Mouse (Mus musculus) spleen, postnatal 36 days (tissue): Measurements from ENCODE around the gene Tusc2.

Experiments used
- DNase-seq, 2 experiments: peaks; one replicate each; pipeline ENCODE4 v3.0.0; 2022; ENCODE audit warnings: low spot score in 2 of 2, mixed read lengths in 1 of 2

Gene Tusc2

DNA sequence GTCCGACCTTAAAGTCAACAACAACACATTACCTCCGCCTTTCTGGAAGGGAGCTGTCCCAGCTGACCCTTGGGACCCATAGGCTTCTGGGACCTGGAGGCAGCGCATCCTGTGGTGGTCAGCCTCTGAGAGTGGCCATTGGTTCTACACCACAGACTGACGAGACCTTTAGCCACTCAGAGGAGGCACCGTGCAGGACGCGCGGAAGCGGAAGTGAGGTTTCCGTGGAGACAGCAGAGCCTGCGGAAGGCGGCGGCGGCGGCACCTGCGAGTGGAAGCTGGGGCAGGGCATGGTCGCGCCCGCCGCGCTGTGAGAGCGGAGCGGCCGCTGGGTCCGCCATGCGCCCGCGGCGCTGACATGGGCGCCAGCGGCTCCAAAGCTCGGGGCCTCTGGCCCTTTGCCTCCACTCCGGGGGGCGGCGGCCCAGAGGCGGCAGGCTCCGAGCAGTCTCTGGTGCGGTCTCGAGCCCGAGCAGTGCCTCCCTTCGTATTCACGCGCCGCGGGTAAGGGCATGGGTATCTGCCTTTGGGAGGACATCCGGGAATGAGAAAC, at the start of gene Tusc2:
Gene Tusc2 (plus strand): TSS at position 227 of the 553 bp plus-strand sequence.
- DNase-seq = peak; percentile 96

DNA sequence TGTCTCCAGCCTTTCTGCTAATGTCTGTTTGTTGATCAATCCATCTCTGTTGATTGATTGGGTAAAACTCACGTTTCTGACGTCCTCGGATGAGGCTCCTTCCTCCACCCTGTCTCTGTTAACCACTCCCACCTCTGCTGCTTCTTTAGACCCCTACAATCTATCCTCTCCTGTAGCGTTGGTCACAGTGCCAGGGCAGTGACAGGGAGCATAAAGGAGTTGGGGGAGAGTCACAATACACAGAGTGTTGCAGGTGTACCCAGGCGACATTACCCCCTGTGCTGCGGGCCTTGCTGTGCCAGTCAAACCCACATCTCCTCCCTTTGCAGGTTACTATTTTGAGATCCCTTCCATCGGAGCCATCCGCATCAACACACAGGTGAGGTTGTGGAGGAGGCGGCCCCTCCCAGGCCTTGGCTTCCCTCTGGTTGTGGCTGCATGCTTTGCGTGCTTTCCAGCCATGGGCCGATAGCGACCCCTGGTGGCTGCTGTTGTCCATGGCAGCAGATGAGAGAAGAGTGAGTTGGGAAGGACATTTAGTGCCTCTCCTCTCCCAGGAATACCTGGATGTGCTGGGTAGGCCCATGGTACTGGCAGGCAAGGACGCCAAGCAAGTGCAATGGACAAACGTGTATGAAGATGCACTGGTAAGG, 48.6 kb upstream of the Tusc2 start:
- DNase-seq = peak; percentile 51 to 53

DNA sequence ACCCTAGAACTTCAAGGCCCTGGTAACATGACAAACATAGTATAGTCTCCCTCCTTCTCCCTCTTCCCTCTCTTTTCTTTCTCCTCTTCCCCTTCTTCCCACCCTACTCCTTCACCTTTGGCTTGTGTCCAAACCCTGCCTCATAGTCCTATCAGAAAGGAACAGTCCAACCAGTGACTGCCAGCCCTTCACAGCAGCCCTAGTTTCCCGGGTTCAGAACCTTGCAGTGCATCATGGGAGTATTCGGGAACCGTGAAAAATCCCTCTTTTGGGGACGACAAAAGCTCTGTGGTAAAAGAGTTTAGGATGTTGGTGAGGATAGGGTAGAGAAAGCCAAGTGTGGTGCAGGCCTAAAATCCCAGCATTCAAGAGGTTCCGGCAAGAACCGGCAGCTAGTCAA, 42.7 kb upstream of the Tusc2 start:
- DNase-seq = no peak

DNA sequence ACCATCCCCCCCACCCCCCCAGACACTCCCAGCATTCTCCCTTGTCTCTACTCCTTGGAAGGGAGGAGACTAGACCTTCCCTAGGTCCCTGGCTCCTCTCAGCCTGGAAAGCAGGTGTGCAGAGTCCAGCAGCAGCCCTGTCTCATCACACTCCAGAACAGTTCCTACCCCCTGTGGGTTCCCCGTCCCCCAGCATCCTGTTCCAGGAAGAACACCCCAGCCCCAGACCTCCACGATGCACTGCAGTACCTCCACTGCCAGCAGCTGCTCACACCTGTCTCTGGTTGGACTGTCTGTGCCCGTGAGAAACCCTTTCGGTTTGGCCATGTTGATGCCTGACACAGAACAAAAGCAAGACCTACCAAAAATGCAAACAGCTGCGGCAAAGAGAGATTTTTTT, 41.9 kb upstream of the Tusc2 start:
- DNase-seq = no peak

DNA sequence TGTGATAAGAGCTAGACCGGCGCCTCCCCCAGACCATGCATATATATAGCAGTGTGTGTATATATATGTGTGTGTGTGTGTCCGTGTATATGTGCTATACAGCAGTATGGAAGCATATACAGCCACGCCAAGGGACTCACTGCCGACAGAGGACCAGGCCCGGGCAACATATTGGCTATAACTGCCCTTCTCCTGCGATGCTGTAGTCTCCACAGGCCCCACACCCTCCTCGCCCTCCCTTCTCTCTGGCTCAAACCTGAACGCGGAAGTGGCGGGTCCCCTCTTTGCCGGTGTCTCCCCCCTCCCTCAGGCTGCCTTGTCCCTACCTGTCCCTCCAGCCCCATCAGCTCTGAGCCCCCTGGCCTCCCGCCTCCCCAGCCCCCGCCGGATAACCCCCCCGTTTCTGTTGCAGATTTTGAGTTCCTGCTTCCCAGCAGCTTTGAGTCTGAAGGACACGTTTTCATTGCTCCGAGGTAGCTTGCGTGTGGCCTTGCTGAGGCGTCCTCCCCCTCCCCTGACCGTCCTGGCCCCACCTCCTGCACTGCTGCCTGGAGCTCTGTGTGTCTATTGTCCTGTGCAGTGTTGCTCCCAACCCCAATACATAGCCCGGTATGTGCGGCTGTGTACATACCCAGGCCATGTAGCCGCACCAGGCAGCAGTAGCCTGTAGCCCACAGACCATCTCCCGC, 41.2 kb upstream of the Tusc2 start:
- DNase-seq = no peak

DNA sequence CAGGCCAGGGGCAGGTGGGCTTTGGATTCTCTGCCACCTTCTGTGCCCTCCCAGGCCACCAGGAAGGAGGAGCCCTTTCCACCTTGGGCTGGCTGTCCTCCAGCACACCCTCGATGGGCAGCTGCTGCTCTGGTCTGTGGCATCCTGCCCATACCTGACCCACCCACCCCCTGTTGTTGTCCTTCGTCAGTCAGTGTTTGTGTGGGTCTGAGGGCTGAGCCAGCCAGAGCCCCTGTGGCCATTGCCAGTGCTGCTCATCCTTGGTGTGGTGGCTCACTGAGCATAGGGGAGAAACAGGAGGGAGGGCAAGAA, 40.7 kb upstream of the Tusc2 start:
- no peak for DNase-seq

DNA sequence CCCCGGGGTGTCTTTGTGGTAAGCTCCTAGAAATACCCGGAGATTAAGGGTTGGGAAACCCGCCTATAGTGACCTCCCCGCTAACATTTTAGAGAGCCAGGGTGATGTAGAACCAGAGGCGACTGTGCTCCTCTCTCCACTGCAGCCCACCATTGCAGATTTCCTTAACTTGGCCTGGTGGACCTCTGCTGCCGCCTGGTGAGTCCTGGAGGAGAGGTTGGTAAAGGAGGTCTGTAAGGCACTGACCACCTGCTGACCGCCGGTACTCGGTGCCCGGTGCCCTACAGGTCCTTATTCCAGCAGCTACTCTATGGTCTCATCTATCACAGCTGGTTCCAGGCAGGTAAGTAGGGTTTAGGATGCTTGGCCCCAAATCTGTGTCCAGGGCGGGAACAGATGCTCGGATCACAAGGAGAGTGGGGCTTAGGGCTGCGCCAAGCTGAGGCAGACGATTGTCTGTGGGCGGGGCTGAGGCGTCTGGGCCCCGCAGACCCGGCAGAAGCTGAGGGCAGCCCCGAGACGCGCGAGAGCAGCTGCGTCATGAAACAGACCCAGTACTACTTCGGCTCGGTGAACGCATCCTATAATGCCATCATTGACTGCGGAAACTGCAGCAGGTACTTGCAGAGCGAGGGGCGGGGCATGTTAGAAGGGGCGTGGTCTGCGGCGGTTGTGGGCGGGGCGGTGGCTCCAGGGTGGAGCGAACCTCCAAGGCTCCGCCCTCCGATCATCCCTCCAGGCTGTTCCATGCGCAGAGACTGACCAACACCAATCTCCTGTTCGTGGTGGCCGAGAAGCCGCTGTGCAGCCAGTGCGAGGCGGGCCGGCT, 36.6 kb upstream of the Tusc2 start:
- DNase-seq = peak; percentile 63 to 69

DNA sequence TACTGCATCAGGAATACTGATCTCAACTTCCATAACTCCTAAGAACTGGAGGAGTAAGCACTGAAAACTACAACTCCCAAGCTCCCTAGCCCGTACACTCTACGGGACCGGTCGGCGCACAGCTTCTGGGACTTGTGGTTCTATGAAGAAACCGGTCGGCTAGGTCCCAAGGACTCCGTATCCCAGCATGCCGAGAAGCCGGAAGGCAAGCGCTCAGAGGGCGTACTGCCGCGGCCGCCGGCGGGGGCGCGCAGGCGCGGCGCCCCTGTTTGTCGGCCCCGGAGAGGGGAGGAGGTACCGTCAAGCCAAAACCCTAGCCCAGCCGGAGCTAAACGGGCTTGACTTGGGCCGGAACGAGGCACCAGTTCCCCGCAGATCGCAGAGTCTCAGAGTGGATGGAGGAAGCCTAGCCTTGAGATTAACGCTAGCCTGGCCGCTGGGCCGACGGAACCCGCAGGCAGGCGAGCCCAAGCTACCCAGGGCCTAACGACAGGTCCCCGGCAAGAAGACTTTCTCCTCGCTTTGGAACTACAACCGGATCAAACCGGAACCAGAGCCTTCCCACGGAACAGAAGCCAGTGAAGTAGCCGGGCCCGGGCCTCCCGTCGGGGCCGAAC, 29.2 kb upstream of the Tusc2 start, which contains the start of gene Tmem115:
Gene Tmem115 (plus strand): TSS at position 155 of the 617 bp plus-strand sequence.
- DNase-seq = peak; percentile 94

DNA sequence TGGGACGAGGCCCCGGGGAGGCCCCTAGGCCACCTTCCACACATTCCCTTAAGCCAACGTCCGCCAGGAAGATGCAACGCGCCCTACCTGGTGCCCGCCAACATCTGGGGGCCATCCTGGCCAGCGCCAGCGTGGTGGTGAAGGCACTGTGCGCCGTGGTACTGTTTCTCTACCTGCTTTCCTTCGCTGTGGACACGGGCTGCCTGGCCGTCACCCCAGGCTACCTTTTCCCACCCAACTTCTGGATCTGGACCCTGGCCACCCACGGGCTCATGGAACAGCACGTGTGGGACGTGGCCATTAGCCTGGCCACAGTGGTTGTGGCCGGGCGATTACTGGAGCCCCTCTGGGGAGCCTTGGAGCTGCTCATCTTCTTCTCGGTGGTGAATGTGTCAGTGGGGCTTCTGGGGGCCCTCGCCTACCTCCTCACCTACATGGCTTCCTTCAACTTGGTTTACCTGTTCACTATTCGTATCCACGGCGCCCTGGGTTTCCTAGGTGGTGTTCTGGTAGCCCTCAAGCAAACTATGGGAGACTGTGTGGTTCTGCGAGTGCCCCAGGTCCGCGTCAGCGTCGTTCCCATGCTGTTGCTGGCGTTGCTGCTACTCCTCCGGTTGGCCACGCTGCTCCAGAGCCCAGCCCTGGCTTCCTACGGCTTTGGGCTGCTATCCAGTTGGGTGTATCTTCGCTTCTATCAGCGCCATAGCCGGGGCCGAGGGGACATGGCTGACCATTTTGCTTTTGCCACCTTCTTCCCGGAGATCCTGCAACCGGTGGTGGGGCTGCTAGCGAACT, 28.4 kb upstream of the Tusc2 start:
- DNase-seq = no peak

DNA sequence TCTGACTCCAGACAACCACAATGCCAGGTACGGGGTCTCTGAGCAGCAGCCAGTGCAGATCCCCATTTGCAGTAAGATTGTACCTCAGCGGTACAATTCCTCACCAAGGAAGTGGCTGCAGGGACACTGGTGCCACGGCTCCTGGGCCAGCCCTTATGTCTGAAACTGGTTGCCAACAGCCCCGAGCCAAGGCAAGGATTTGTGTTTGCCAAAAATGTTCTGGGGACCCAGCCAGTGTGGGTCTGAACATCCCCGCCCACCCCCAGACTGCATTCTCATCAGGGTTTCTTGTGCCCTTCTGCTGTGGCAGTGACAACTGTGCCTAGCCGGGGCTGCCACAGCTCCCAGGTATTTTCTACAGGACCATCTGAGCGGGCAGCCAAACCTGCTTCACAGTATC, 24.8 kb upstream of the Tusc2 start:
- DNase-seq = no peak

DNA sequence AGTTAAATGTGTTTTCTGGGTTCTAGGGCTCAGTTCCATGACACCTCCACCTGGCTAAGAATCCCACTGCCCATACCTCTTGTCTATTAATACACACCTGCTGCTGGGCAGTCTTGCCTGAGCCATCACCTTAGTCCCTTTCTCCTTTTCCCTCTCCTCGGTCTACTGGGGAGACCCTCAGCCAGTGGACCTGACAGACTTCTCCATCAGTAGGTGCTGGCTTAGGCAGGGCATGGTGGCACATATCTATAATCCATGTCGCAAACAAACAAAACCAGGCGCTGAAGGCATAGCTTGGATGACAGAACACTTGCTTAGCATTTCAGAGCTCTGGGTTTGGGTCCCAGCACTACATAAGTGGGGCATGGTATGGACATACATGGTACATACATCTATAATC, 24.3 kb upstream of the Tusc2 start:
- no peak for DNase-seq

DNA sequence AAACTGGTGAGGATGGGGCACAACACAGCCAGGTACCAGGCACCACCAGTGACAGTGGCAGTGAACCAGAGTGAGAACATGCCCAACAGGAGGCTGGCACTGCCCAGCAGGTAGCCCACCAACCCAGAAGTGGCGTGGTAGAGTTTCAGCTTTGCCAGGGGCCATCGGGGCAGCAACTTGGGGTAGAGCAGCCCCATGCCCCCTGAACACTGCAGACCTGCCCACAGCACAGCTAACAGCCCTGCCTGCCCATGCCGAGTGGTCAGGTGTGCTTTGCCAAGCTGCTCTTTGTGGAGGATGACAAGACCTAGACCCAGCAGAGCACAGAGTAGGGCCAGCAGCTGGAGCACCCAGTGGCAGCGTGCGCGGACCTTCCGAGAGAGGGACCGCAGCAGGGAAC, 23.1 kb upstream of the Tusc2 start:
- no peak for DNase-seq

DNA sequence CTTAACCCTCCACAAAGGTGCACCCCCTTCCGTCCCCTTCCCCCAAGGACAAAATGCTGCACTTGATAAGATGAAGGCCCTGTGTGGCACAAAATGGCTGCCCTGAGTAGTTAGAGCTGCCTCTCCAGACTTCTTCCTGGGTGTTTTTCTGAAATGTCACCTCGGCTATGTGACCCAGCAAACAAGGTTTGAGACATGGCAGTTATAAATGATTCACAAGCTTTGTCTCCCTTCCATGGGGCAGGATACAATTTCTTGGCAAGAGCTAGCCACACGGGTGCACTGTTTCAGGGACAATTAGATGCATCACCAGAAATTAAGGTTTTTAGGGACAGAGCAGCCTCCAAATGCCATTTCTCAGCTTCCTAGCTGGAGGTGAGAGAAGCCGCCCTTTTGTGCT, 22.6 kb upstream of the Tusc2 start:
- DNase-seq = no peak

DNA sequence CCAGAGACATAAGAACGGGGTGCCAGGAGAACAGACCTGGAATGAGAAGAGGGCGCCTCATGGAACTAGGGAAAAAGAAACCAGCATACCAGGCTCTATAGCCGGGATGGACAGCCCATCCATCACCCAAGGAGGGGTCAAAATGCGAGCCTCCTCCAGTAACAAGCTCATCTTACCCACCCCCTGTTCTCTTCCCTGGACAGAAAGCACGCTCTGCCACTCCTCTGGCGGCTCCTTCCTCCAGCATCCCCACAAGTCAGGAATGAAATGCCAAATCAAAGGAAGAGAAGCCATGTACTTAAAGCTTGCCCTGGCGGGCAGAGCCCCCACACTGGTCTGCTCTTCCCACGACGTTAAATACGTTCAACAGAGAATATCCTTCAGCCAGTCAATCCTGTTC, 22.1 kb upstream of the Tusc2 start:
- DNase-seq = no peak

DNA sequence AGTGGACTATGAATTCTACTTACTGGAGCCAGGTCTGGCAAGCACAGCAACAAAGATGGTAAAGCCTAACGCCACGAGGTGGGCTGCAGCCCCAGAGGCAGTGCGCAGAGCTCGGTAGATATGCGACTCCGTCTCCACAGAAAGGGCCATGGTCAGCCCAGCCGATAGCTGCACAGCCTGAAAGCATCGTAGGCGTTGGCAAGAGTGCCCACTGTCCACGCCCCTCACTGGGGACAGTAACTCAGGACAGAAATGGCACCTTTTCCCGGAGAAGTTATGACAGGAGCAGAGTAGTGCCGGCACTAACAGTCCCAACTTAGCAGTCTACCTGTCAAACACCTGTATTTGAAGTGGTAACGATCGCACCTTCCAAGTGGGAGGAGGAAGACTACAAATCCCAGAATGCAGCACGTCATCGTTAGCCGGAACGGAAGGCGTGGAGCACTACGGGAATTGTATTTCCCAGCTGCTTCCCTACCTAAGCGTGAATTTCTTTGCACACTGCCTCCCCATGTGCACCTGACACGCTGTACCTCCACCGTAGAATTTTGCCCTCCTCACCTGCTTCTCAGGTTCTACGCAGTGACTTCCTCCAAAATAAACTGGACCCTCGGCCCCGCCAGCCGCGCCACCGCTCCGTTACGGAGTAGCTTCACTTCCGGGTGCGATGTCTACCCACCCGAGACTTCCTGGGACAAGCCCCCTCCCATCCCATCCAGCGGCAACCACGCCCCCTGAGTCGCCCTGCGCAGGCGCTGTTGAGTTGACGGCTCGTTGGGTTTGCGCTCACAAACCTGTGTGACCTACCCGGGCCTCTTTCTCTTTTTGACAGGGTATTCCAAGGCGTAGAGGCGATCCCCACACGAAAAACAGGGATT, 21.3 kb upstream of the Tusc2 start, which contains the start of the genes Cyb561d2 and Nprl2:
Gene Cyb561d2 (minus strand): TSS at position 720 of the 878 bp plus-strand sequence.
Gene Nprl2 (plus strand): TSS at position 753 of the 878 bp plus-strand sequence.
- DNase-seq = peak; percentile 94

DNA sequence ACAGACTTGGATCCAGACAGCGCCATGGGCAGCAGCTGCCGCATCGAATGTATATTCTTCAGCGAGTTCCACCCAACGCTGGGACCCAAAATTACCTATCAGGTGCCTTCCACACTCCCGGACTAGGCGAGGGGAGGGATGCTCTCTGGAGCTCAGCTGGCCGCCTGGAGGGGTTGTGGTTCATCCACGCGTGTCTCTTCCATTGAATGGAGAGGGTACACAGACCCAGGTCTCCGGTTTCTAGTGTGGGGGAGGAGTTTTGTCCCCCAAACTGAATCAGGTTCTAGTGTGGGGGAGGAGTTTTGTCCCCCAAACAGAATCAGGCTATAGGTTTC, 20.7 kb upstream of the Tusc2 start:
- DNase-seq = no peak

DNA sequence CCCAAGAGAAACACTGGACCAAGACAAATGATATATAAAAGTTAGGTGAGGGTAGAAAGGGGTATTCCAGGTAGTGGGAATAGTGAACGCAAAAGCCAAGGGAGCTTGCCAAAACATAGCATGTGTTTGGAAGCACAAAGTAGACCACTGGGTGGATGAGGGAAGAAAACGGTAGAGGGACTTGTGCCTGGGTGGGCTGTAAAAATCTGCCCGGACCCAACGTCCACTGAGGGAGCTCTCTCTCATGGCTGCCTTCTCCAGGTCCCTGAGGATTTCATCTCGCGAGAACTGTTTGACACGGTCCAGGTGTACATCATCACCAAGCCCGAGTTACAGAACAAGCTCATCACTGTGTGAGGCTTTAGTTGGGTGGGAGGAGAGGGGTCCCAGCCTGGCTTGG, 20.3 kb upstream of the Tusc2 start:
- no peak for DNase-seq

DNA sequence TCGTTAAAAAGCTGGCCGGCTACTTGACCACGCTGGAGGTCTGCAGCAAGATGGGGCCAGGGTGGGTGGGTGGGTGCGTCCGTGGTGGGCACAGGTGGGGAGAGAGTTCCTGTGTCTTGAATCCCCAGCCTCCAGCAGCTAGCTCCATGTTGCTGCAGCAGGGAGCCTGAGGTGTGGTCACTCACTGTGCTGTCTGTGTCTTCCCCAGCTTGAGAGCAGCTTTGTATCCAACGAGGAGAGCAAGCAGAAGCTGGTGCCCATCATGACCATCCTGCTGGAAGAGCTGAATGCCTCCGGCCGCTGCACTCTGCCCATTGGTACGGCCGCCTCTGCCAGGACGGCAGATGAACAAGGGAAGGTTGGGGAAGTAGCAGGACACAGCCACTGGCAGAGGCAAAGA, 19.8 kb upstream of the Tusc2 start:
- no peak for DNase-seq

DNA sequence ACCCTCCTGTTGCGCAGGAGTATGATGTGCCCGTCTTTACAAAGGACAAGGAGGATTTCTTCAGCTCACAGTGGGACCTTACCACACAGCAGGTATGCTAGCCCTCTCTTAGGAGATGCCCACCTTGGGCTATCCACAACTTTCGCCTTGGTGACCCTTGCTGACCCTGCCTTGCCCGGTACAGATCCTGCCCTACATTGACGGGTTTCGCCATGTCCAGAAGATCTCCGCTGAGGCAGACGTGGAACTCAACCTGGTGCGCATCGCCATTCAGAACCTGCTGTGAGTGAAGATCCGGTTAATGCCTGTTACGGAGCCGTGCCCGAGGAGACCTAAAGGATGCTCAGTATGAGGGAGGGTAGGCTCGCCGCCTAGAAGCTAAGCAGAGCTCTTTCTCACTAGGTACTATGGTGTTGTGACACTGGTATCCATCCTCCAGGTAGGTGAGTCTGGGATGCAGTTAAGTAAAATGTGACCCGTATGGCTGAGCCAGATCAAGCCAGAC, 18.8 kb upstream of the Tusc2 start:
- DNase-seq = no peak

DNA sequence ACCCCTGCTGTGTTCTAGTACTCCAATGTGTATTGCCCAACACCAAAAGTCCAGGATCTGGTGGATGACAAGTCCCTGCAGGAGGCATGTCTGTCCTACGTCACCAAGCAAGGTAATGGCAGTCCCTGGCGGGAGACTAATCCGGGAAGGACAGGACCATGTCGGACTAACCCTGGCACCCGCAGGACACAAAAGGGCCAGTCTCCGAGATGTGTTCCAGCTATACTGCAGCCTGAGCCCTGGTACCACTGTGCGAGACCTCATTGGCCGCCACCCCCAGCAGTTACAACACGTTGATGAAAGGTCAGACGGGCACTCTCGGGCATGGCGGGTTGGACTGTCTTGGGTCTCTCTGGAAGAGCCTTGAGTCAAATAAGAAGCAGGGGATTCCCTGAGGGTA, 18.3 kb upstream of the Tusc2 start:
- no peak for DNase-seq
